ENCODE assay signal across 8 mouse cellular contexts in the genomic region with DNA sequence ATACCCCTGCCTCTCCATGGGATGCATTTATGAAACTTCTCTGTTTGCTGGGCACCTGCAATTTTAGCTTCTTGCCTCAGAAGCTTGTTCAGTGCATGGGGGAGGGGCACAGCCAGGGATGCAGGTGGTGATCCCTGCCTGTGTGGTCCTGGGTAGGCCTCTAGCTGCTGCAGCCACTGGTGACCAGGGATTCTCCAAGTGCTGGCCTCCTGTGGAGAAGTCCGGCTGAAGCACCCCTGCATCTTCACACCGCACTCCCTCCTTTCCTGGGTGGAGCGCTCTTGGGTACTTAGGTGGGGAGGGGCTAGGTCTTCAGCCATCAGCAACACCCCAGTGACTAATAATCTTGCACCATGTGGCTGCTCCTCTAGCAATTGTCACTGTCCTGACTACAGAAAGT. TPM values are rescaled to one million over a fixed set of nuclear protein-coding genes. Genes with fewer than 3 reads are reported as not detected.
DNase-seq lines count a peak whose midpoint lies in the region; ATAC-seq and TF ChIP-seq lines count a peak whose summit lies in the region.

No protein-coding gene starts in this region.

- peaks cover 24% of the 10 kb centered on the region for H3K27me3 ChIP-seq in neural tube, embryonic 11.5 days (ENCODE audit: control insufficient read depth, insufficient read depth, low read length)
- H3K27me3 ChIP-seq in limb, embryonic 10.5 days (ENCODE audit: low read depth, poor library complexity, severe bottlenecking) = peaks cover 84% of the 10 kb centered on the region
- 0 out of 2 replicates have a peak, but pooled peaks cover 4% of the 10 kb centered on the region for H3K27me3 ChIP-seq in stomach, postnatal 0 days (ENCODE audit: control insufficient read depth, insufficient read depth, low read length)

- peaks cover 17% of the 10 kb centered on the region for H3K4me1 ChIP-seq in neural tube, embryonic 11.5 days (ENCODE audit: control insufficient read depth, insufficient read depth, low read length)
- H3K4me1 ChIP-seq in limb, embryonic 10.5 days = peaks cover 34% of the 10 kb centered on the region
- 0 out of 2 replicates have a peak, but pooled peaks cover 6% of the 10 kb centered on the region for H3K4me1 ChIP-seq in stomach, postnatal 0 days (replicated peaks; ENCODE audit: control insufficient read depth, insufficient read depth)

- no peaks in the 10 kb centered on the region for H3K9me3 ChIP-seq in neural tube, embryonic 11.5 days (ENCODE audit: control insufficient read depth, low read length)
- no peaks in the 10 kb centered on the region for H3K9me3 ChIP-seq in limb, embryonic 10.5 days (replicated peaks)
- H3K9me3 ChIP-seq in stomach, postnatal 0 days (ENCODE audit: control insufficient read depth, low read length) = no peaks in the 10 kb centered on the region

- 17% methylated on average over 3 of the region's 3 CpGs for WGBS in neural tube, embryonic 11.5 days
- 21% methylated on average over 3 of the region's 3 CpGs for WGBS in limb, embryonic 10.5 days
- whole genome bisulfite sequencing in stomach, postnatal 0 days = 18% methylated on average over 3 of the region's 3 CpGs

- TF ChIP-seq CTCF in stomach, postnatal 0 days (IDR thresholded peaks at IDR 0.05; ENCODE audit: low read depth) = no peak

- no peak overlapping the region for H3K9ac ChIP-seq in neural tube, embryonic 11.5 days (ENCODE audit: low read length)
- no peak overlapping the region for H3K9ac ChIP-seq in stomach, postnatal 0 days (ENCODE audit: low read length)

- peak overlapping the region; percentile 92 for H3K4me2 ChIP-seq in neural tube, embryonic 11.5 days (ENCODE audit: low read depth)
- H3K4me2 ChIP-seq in stomach, postnatal 0 days (replicated peaks; ENCODE audit: low read depth) = peak overlapping the region; percentile 86

- no peak for ATAC-seq in cerebellum, adult (ENCODE audit: insufficient number of reproducible peaks, low FRiP score, low TSS enrichment)
- ATAC-seq in neural tube, embryonic 11.5 days (ENCODE audit: insufficient read depth, low FRiP score, low TSS enrichment) = peak; percentile 29; the same call in 1 of the 2 replicates
- no peak for ATAC-seq in stomach, postnatal 0 days (ENCODE audit: low FRiP score, low TSS enrichment)

- no peaks in the 10 kb centered on the region for H3K36me3 ChIP-seq in neural tube, embryonic 11.5 days (ENCODE audit: control insufficient read depth, insufficient read depth, low read length)
- H3K36me3 ChIP-seq in limb, embryonic 10.5 days = no peaks in the 10 kb centered on the region
- no peaks in the 10 kb centered on the region for H3K36me3 ChIP-seq in stomach, postnatal 0 days (ENCODE audit: control insufficient read depth, insufficient read depth, low read length)

- H3K27ac ChIP-seq in neural tube, embryonic 11.5 days (ENCODE audit: low read depth, low read length) = no peak overlapping the region
- H3K27ac ChIP-seq in limb, embryonic 10.5 days = no peak overlapping the region
- no peak overlapping the region for H3K27ac ChIP-seq in stomach, postnatal 0 days (replicated peaks)

- peak; percentile 76 for DNase-seq in cerebellum, adult 11-12 months
- no peak for DNase-seq in neural tube, embryonic 11.5 days (ENCODE audit: low spot score)
- DNase-seq in neural tube, embryonic 10.5 days (ENCODE audit: extremely low spot score, low spot score) = no peak
- DNase-seq in limb, embryonic 10.5 days (ENCODE audit: low spot score) = no peak
- no peak for DNase-seq in stomach, postnatal 0 days (ENCODE audit: low spot score)
- DNase-seq in right cerebral cortex, postnatal 25 days = no peak
- DNase-seq in gastrocnemius, postnatal 36 days = no peak

- peak overlapping the region; percentile 46 for H3K4me3 ChIP-seq in neural tube, embryonic 11.5 days (ENCODE audit: low read depth, low read length)
- H3K4me3 ChIP-seq in limb, embryonic 10.5 days = peak overlapping the region; percentile 55
- no peak overlapping the region; the same call in 1 of the 2 replicates for H3K4me3 ChIP-seq in stomach, postnatal 0 days (ENCODE audit: low read depth, low read length)

- intact Hi-C loops in gastrocnemius, postnatal 36 days (cut with DNase I) = loop anchor here (2.0 kb wide), 1 partner anchor 15 kb away; no protein-coding TSS in a partner anchor

- no peak for TF ChIP-seq EP300 in stomach, postnatal 0 days (optimal IDR thresholded peaks at IDR 0.05)

RNA-seq across cellular contexts. Expression of a gene that starts 1.2 kb away (rescaled TPM):
- 5.9 and 7.5 TPM in 2 replicates for polyA plus RNA-seq in neural tube, embryonic 11.5 days (2014; fragmentation: Nextera tagmentation; extraction: Ambion mirVana)
- 1.6 and 1.9 TPM in 2 replicates for polyA plus RNA-seq in limb, embryonic 10.5 days (2016; fragmentation: Nextera tagmentation; extraction: Ambion mirVana)
- 0.69 and 0.98 TPM in 2 replicates for polyA plus RNA-seq in stomach, postnatal 0 days (2015; fragmentation: Nextera tagmentation; extraction: Ambion mirVana)
- 1 to 10 TPM; 3.9 to 4.5 TPM for total RNA-seq in gastrocnemius, postnatal 36 days (2021)

RNA-seq across cellular contexts. Expression of a gene that starts 42.8 kb away (rescaled TPM):
- not detected in 2 replicates for polyA plus RNA-seq in neural tube, embryonic 11.5 days (2014; fragmentation: Nextera tagmentation; extraction: Ambion mirVana)
- not detected in 2 replicates for polyA plus RNA-seq in limb, embryonic 10.5 days (2016; fragmentation: Nextera tagmentation; extraction: Ambion mirVana)
- polyA plus RNA-seq in stomach, postnatal 0 days (2015; fragmentation: Nextera tagmentation; extraction: Ambion mirVana) = not detected in 2 replicates
- total RNA-seq in gastrocnemius, postnatal 36 days (2021) = not detected
